Mouse (Mus musculus) midbrain, embryonic 15.5 days (tissue): Measurements from ENCODE around the gene Bcar1. TPM values are rescaled to one million over a fixed set of nuclear protein-coding genes. Genes with fewer than 3 reads are reported as not detected.
A peak's percentile ranks its signal among the peaks of the same experiment; 100 is the strongest.

Experiments
- ATAC-seq: fragments of 200-750 bp; cut with Nextera tagmentation; replicated peaks from 2 replicates; pipeline ENCODE4 v1.8.0; 2017; ENCODE audit warnings: moderate TSS enrichment
- H3K27ac ChIP-seq: fragments of 300-500 bp; sonication (generic); 2 replicates; pipeline ENCODE4 v1.5.1; 2015; ENCODE audit warnings: mild to moderate bottlenecking, inconsistent platforms
- H3K27me3 ChIP-seq: fragments of 300-500 bp; sonication (generic); replicated peaks from 2 replicates; pipeline ENCODE4 v1.6.1; 2015; ENCODE audit warnings: inconsistent platforms
- H3K36me3 ChIP-seq: fragments of 300-500 bp; sonication (generic); replicated peaks from 2 replicates; pipeline ENCODE4 v1.6.1; 2015; ENCODE audit warnings: inconsistent platforms
- H3K4me1 ChIP-seq: fragments of 300-500 bp; sonication (generic); 2 replicates; pipeline ENCODE4 v1.6.1; 2015; ENCODE audit warnings: inconsistent platforms
- H3K4me2 ChIP-seq: fragments of 300-500 bp; sonication (generic); 2 replicates; pipeline ENCODE4 v1.6.1; 2015; ENCODE audit warnings: inconsistent platforms, mild to moderate bottlenecking, moderate library complexity
- H3K4me3 ChIP-seq: fragments of 300-500 bp; sonication (generic); 2 replicates; pipeline ENCODE4 v1.5.1; 2015; ENCODE audit warnings: mild to moderate bottlenecking, inconsistent platforms
- H3K9ac ChIP-seq: fragments of 300-500 bp; sonication (generic); 2 replicates; pipeline ENCODE4 v1.6.1; 2015; ENCODE audit warnings: mild to moderate bottlenecking, inconsistent platforms
- H3K9me3 ChIP-seq: fragments of 300-500 bp; sonication (generic); 2 replicates; pipeline ENCODE4 v1.6.1; 2016; ENCODE audit warnings: inconsistent platforms
- WGBS: fragments of 180-500 bp; shearing (Covaris S2); methylation state at CpG from one replicate; pipeline ENCODE4 v1.1.7; 2015; ENCODE audit warnings: mixed read lengths; 5-methylcytosine and 5-hydroxymethylcytosine counted together
- polyA plus RNA-seq: library from polyadenylated mRNA; unstranded; fragments of >200 nt; fragmentation: Nextera tagmentation; extraction: Ambion mirVana; gene quantifications from 2 replicates; pipeline ENCODE4 v1.2.1, GENCODE M21; 2015

Gene Bcar1
- 51.9 and 55.8 TPM in 2 replicates for polyA plus RNA-seq

DNA sequence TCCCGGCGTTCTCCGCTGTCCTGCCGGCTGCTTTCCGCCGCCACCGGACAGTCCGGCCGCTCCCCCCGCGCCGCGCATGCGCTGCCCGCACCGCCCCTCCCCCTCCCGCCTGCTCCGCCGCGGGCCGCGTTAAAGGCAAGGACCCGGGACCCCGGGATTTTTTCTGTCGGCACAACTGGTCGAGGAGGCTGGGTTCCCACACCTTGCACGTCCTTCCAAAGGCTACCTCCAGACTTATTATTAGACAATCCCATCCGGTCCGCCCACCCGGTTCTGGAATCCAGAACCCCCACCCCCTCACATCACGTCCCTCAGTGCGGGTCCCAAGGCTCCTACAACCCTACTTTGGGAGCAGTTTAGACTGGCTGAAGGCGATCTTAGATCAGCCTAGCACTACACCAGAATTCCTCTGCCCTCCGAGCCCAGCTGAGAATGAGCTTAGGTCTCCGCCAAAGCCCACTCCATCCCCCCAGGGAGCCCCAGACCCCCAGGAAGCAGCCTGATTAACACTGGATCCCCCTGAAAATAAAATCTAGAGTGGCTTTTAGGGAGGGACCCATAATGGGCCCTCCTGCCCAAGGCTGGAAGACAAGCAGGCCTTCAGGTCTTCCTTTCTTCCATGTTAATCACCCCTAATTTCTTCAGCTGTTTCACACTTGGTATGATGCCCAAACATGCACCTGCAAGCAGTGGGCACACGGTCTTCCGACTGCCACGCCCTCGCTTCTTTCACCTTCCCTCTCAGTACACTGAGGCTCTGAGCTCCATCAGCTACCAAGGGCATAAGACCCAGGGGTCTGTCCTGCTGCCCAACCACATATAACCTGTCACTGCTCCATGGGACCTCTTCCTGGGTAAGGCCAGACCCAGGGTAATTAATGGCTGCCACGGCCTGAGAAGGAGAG, at the start of gene Bcar1:
Gene Bcar1, minus strand, starts transcription at position 18 of the 905 bp plus-strand sequence.
- peak; percentile 53 for ATAC-seq
- Histone ChIP-seq H3K4me3 (peak within 1 kb of the TSS; percentile 97), H3K36me3 (no peaks in the 10 kb centered on the region), H3K4me2 (peak within 1 kb of the TSS; percentile 56), H3K9ac (peak within 1 kb of the TSS; percentile 92), H3K27me3 (no peaks in the 10 kb centered on the region), H3K4me1 (peaks cover 62% of the 10 kb centered on the region), H3K27ac (peak within 1 kb of the TSS; percentile 84), H3K9me3 (no peaks in the 10 kb centered on the region)
- WGBS = 9% methylated on average over 40 of the region's 40 CpGs

DNA sequence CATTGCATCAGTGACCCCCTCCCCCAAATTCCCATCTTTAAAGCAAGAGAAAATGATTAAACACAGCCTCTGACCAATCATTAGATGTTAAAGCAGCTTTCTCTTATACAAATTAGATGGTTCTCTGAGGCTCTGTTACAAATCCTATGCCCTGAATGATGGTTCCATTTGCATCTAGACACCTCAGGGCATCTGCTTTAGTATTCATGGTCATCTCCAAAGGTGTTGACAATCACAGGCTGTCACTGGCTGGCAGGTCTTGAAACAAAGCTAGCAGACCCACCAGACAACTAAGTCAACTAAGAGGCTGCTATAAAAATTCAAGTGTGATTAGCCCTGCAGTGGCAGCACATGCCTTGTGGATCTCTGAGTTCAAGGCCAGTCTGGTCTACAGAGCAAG, 46.0 kb upstream of the Bcar1 start:
- H3K27ac ChIP-seq = no peak overlapping the region

DNA sequence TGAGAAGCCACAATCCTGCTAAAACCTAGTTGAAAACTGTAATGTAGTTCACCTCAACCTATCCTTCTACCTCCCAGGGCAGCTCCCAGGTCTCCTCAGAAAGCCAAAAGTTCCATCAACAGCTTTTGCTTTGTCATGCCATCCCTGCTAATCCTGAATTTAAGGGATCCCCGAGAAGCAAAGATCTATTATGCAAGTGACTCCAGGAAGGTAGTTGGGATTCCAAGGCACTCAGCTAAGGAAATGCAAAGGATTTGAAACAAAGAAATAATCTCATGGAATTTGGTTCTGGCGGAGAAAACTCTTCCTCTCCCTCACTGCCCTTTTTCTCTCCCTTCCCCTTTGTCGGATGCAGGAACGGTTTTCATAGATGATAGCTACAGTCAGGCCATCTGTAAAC, 45.6 kb upstream of the Bcar1 start:
- no peak for ATAC-seq
- H3K9ac ChIP-seq = no peak overlapping the region
- no peak overlapping the region for H3K27ac ChIP-seq
- H3K9me3 ChIP-seq = no peaks in the 10 kb centered on the region
- no peaks in the 10 kb centered on the region for H3K36me3 ChIP-seq
- 15% methylated on average over 4 of the region's 4 CpGs for WGBS
- peaks cover 36% of the 10 kb centered on the region for H3K4me1 ChIP-seq
- H3K4me2 ChIP-seq = no peak overlapping the region
- H3K27me3 ChIP-seq = no peaks in the 10 kb centered on the region
- H3K4me3 ChIP-seq = no peak overlapping the region

More for the DNA sequence above, 46.0 kb upstream of the Bcar1 start:
- no peaks in the 10 kb centered on the region for H3K27me3 ChIP-seq
- H3K4me3 ChIP-seq = no peak overlapping the region
- H3K36me3 ChIP-seq = no peaks in the 10 kb centered on the region
- H3K9me3 ChIP-seq = no peaks in the 10 kb centered on the region
- no peak for ATAC-seq
- H3K4me2 ChIP-seq = no peak overlapping the region
- H3K4me1 ChIP-seq = peaks cover 36% of the 10 kb centered on the region
- no peak overlapping the region for H3K9ac ChIP-seq

DNA sequence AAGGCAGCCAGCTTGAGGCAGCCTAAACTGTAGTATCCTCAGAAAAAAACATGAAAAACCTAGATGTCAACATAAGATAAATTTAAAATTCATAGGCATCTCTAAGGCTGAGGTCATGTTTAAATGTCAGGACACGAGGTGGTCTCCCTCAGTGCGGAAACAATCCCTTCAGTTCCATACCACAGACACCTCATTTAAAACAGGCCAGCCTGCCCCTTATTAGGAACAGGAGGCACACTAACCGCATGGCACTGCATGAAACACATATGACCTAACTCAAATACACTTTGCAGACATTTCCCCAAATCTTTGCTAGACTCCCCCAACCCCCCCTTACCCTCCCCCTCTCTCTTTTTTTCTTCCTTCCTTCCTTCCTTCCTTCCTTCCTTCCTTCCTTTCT, 44.9 kb upstream of the Bcar1 start:
- H3K27ac ChIP-seq = no peak overlapping the region
- no peak overlapping the region for H3K9ac ChIP-seq
- WGBS = 53% methylated on average over 3 of the region's 3 CpGs

DNA sequence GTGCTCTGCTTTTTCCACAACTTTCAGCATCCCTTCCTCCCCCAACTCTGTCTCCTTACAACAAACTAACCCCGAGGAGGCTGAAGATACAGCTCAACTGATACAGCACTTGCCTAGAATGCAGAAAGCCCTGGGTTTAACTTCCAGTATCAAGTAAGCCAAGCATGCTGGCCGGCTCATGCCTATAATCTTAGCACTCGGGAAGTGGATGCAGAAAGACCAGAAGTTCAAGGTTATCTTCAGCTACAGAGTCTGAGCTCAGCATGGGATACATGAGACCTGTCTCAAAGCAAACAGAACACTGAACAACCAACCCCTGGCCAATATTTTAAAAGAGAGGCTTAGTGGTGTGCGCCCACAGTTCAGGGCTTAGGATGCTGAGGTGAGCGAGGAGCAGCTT, 44.5 kb upstream of the Bcar1 start:
- Histone ChIP-seq H3K4me3 (no peak overlapping the region), H3K36me3 (no peaks in the 10 kb centered on the region), H3K27me3 (no peaks in the 10 kb centered on the region), H3K9me3 (no peaks in the 10 kb centered on the region), H3K4me1 (peaks cover 38% of the 10 kb centered on the region), H3K9ac (no peak overlapping the region), H3K27ac (peak overlapping the region; percentile 75), H3K4me2 (no peak overlapping the region)
- ATAC-seq = no peak
- 44% methylated on average over 5 of the region's 5 CpGs for WGBS

More for the DNA sequence above, 44.9 kb upstream of the Bcar1 start:
- peaks cover 36% of the 10 kb centered on the region for H3K4me1 ChIP-seq
- no peak overlapping the region for H3K4me3 ChIP-seq
- ATAC-seq = no peak
- H3K9me3 ChIP-seq = no peaks in the 10 kb centered on the region
- no peaks in the 10 kb centered on the region for H3K36me3 ChIP-seq
- no peak overlapping the region for H3K4me2 ChIP-seq
- no peaks in the 10 kb centered on the region for H3K27me3 ChIP-seq

DNA sequence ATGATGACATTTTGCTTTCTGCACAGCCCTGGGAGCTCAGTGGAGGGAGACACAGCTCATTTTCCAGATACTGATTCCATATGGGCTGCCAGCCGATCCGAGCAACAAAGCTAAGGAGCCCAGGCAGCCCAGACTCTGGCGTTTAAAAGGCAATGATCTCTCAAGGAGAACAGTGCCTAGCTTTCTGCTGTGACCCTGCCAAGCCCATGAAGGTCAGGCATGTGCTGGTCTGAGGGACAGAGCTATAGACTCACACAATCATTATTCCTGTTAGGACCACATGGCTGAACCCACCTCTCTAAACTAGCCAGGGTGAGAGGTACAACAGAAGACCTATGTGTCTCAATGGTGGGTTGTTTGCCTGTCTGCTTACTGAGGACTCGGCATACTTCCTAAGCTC, 44.1 kb upstream of the Bcar1 start:
- peak; percentile 62; the same call in 1 of the 2 replicates for ATAC-seq
- no peaks in the 10 kb centered on the region for H3K27me3 ChIP-seq
- peaks cover 42% of the 10 kb centered on the region for H3K4me1 ChIP-seq
- peak overlapping the region; percentile 31 for H3K4me2 ChIP-seq
- no peak overlapping the region for H3K4me3 ChIP-seq
- no peaks in the 10 kb centered on the region for H3K36me3 ChIP-seq
- no peak overlapping the region for H3K9ac ChIP-seq
- H3K27ac ChIP-seq = peak overlapping the region; percentile 75
- WGBS = 10% methylated on average over 4 of the region's 4 CpGs
- H3K9me3 ChIP-seq = no peaks in the 10 kb centered on the region

DNA sequence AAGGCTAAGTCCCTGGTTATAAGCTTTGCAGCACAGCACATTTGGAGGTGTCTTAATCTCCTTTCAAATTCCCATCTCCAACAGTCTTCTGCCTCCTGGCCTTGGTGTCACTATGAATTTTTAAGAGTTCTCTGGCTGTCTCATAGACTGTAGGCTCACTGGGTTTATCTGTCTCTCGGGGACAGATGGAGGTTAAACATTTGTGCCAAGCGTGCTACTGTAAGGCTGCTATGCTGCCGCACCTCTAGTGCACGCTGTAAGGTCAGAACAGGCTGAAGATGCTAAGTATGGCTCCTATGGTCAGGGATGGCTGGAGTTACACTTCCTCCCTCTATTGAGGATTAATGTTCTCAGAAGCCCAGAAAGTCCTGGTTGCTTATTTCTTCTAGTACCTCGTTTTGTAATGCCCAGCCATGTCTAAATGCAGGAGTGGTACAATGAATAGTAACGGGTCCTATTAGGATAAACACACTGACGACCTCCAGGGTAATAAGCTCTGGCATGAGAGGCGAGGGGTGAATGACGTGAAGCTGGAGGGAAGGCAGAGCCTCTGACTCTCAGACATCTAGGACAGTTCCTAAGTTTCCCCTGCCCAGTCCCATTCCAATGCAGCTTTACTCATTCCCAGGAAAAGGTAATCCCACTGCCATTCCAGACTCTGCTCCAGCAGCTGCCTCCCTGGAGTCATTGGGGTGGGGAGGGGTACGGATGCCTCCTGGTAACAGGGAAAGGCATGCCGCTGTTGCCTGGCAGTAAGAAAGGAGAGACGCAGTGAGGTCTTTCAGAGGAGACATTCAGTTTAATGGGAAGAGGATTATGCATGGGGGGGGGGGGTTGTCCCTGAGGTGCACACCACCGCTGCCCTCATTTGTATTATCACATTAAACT, 43.3 kb upstream of the Bcar1 start:
- Histone ChIP-seq H3K4me2 (peak overlapping the region; percentile 31), H3K9ac (no peak overlapping the region), H3K27ac (peak overlapping the region; percentile 75), H3K27me3 (no peaks in the 10 kb centered on the region), H3K9me3 (no peaks in the 10 kb centered on the region), H3K4me3 (no peak overlapping the region), H3K36me3 (no peaks in the 10 kb centered on the region), H3K4me1 (peaks cover 44% of the 10 kb centered on the region)
- peak; percentile 83 for ATAC-seq
- WGBS = 17% methylated on average over 13 of the region's 13 CpGs

DNA sequence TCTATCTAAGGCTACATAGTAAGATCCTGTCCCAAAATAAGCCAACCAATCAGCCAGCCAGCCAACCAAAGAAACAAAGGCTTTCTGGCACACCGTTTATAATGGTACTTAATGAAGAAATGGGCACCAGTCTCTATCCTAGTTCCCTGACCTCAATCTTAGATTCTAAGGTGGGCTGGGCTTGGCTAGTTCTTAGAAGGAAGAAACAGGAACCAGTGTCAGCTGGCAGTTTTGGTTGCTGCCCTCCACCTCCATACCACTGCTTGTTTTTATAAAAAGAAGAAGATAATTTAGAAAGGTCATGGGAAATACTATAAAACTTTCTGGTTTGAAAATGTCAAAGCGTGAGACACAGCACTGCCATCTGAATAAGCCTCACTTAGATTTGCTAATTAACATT, 42.5 kb upstream of the Bcar1 start:
- Histone ChIP-seq H3K9me3 (no peaks in the 10 kb centered on the region), H3K9ac (no peak overlapping the region), H3K4me3 (no peak overlapping the region), H3K27ac (no peak overlapping the region), H3K4me2 (no peak overlapping the region), H3K27me3 (no peaks in the 10 kb centered on the region), H3K4me1 (peaks cover 44% of the 10 kb centered on the region), H3K36me3 (no peaks in the 10 kb centered on the region)
- WGBS = 84% methylated on average over 2 of the region's 2 CpGs
- ATAC-seq = no peak

DNA sequence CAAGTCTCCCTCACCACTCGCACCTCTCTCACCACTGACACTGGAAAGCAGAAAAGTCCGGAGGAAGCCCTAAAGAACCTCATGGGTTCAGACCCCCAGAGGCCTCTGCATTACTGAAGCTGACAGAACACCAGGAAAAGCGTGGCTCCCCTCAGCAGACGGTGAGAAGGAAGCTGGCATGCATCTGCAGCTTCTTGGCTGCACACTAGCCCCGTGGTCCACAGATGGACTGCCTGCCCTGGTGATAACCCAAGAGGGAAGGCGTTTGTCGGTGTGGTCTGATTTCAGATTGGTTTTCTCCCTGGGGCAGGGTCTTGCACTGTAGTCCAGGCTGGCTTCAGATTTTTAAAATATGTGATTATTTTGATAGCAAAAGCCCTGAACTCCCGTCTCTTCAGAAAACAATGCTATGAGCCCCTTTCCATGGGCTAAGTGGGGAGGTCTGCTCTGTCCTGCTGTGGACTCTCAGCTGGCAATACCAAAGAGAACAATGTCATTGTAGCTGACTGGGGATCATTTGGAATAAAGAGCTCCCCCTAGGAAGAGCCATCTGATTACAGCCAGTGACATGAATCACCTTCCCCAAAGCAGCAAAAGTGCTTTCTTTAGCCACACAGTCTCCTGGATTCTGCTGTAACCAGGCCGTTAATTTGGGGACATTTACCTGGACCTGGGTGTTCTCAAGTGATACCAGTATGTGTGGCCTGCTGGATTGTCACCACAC, 39.2 kb upstream of the Bcar1 start:
- no peak overlapping the region for H3K9ac ChIP-seq
- H3K4me1 ChIP-seq = peaks cover 41% of the 10 kb centered on the region
- H3K27me3 ChIP-seq = no peaks in the 10 kb centered on the region
- peak overlapping the region; percentile 47; the same call in 1 of the 2 replicates for H3K27ac ChIP-seq
- WGBS = 48% methylated on average over 9 of the region's 9 CpGs
- H3K9me3 ChIP-seq = no peaks in the 10 kb centered on the region
- H3K36me3 ChIP-seq = no peaks in the 10 kb centered on the region
- no peak for ATAC-seq
- no peak overlapping the region for H3K4me3 ChIP-seq
- H3K4me2 ChIP-seq = no peak overlapping the region

DNA sequence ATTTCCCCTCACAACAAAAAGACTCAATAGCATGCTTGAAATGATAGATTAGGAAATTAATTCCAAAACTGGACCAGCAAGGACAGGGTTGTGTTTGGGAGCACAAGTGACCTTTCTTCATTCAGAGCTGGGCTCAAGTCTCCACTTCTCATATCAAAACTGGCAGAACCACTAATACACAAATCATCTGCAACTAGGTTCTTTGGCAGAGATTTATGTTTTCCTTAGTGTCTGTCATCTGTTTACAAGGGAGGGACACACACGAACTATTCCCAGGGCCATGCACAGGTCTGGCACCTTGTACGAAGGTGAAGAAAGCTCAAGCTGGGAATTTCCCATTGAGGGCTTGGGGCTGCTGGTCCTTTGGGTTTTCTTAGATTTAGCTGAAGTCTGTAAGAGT, 38.6 kb upstream of the Bcar1 start:
- Histone ChIP-seq H3K36me3 (no peaks in the 10 kb centered on the region), H3K4me3 (no peak overlapping the region), H3K4me1 (peaks cover 34% of the 10 kb centered on the region), H3K27ac (no peak overlapping the region), H3K9me3 (no peaks in the 10 kb centered on the region), H3K4me2 (no peak overlapping the region), H3K27me3 (no peaks in the 10 kb centered on the region), H3K9ac (no peak overlapping the region)
- WGBS = 87% methylated on average over 2 of the region's 2 CpGs
- ATAC-seq = no peak

DNA sequence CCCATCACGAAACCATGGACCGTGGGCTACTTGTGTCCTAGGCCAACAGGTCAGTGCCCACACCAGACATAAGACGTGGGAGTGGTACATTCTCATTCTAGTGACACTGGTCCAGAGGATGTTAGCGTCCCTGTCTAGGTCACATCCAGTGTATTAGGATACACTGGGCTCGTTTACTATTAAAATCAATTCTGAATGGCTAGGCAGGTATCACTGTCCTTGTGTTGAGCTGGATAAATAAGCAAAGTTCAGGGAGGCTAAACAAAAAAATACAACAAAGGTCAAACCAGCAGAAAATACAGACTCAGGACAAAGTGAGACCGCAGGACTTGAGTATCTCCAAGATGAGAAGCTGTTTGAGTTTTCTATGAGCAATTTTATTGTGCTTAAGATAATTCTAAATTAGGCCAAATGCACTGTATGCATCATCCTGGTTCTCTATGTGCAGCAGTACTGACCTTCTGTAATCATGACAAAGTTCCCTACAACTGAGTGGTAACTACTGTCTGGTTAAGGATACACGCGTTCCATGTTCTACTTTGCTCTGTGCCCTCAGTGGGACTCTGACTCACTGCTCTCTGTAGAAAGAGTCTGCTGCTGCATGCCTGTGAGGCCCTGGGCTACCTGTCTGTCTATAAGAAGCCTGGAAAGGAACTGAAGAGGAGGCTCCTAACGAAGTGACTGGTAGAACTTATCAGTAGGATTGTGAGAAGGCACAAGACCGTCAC, 37.3 kb upstream of the Bcar1 start:
- Histone ChIP-seq H3K9ac (no peak overlapping the region), H3K4me3 (no peak overlapping the region), H3K9me3 (no peaks in the 10 kb centered on the region), H3K36me3 (no peaks in the 10 kb centered on the region), H3K4me2 (no peak overlapping the region), H3K4me1 (peaks cover 22% of the 10 kb centered on the region), H3K27ac (no peak overlapping the region), H3K27me3 (no peaks in the 10 kb centered on the region)
- no peak for ATAC-seq
- 88% methylated on average over 10 of the region's 10 CpGs for WGBS
